Mouse (Mus musculus): ENCODE measurements at regions not wholly inside any gene's neighbourhood (a gene's known extent, or its start where the extent isn't known, plus 50 kb on each side); places are given as distances from the start of the nearest gene placed in this dataset.
"Not testable (repeated sequence)": the region's sequence is repeated elsewhere in the genome, so short reads cannot be mapped to it uniquely, and the experiment has no call there.

GRCm38 (mm10) chr9:85920745-85921614 lies 78.8 kb downstream of the Tpbg start:
- H3K27ac ChIP-seq (replicated peaks), result no peak overlapping the region
- H3K4me3 ChIP-seq, result no peak overlapping the region
- H3K27me3 ChIP-seq (ENCODE audit: low read depth, poor library complexity, severe bottlenecking), result no peaks in the 10 kb centered on the region
- H3K36me3 ChIP-seq, result no peaks in the 10 kb centered on the region
- DNase-seq (ENCODE audit: low spot score), result no peak
- 94% methylated on average over 13 of the region's 13 CpGs for WGBS
- H3K9me3 ChIP-seq (replicated peaks), result no peaks in the 10 kb centered on the region
- H3K4me1 ChIP-seq, result no peaks in the 10 kb centered on the region

DNA sequence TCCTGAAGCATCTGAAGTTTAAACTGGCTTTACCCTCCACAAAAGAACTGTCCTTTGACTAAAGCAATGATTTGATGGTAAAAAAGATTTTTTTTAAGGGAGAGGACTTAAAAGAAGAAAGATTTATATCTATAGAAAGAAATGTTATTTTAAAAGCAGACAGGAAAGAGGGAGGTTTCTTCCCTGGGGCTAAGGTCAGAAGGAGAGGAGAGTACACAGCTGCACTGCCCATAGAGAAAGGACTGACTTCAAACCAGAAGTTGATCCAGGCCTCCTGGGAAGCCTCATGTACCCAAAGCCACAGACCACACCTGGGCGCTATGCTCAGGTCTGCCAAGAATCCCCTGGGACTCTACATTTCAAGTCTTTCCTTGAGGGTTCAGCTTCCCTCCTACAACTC lies 83.1 kb downstream of the Tpbg start:
- WGBS, result 86% methylated on average over 1 of the region's 1 CpGs
- H3K9me3 ChIP-seq (replicated peaks), result no peaks in the 10 kb centered on the region

DNA sequence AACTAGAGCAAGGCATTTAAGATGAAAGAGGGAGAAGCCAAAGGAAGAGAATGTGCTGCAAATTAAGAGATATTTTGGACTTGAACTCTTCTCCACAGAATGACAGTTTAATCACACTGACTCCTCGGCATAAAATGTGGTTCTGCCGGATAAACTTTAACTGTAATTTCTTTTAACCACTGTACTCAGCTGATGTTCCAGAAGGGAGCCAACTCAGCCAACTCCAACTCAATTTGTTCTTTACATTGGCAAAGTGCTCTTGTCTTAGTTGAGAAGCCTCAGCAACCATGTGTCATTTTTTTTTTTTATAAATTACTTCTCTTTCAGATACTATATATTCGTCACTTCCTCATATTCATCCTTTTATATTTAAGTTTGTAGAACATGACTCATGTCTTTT lies 90.0 kb downstream of the Tpbg start:
- Histone ChIP-seq H3K4me3 (no peak overlapping the region), H3K4me1 (no peaks in the 10 kb centered on the region), H3K27ac (replicated peaks) (no peak overlapping the region), H3K9me3 (replicated peaks) (no peaks in the 10 kb centered on the region), H3K27me3 (ENCODE audit: low read depth, poor library complexity, severe bottlenecking) (no peaks in the 10 kb centered on the region), H3K36me3 (no peaks in the 10 kb centered on the region)
- no peak for DNase-seq (ENCODE audit: low spot score)
- WGBS, result 92% methylated on average over 3 of the region's 3 CpGs

More for the DNA sequence above, 83.1 kb downstream of the Tpbg start:
- H3K4me1 ChIP-seq, result no peaks in the 10 kb centered on the region
- H3K27me3 ChIP-seq (ENCODE audit: low read depth, poor library complexity, severe bottlenecking), result no peaks in the 10 kb centered on the region
- no peak for DNase-seq (ENCODE audit: low spot score)
- H3K27ac ChIP-seq (replicated peaks), result no peak overlapping the region
- H3K4me3 ChIP-seq, result no peak overlapping the region
- H3K36me3 ChIP-seq, result no peaks in the 10 kb centered on the region

DNA sequence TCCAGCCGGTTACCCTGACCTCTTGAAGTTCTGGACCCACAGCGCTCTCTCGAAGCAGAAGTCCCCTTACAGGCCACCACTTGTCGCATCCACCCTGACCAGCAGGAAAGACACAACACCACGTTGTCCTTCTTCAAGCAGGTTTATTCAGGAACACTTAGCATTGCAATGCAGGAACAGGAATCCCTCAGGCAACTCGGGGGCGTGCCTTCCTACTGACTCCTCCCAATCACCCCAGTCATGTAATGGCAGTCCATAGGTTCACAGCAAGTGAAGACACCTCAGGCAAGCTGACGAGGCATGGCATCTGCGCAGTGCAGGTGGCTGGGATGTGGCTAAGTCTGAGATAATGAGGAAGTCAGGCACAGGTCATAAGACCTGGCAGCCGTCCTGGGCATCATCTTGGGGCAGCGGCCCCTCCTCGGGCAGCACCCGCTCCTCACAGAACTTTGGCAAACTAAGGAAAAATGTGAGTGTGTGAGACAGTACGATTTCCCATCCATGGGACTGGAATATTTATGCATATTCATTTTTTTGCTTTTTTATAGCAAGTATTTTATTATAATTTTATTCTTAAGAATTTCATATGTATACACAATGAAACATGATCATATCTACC lies 101.0 kb downstream of the Tpbg start:
- H3K36me3 ChIP-seq; H3K27ac ChIP-seq (replicated peaks); H3K4me3 ChIP-seq; H3K27me3 ChIP-seq (ENCODE audit: low read depth, poor library complexity, severe bottlenecking); DNase-seq (ENCODE audit: low spot score); H3K4me1 ChIP-seq: not testable (repeated sequence)
- WGBS, result 93% methylated on average over 14 of the region's 14 CpGs
- peaks cover 16% of the 10 kb centered on the region; the same call in 1 of the 2 replicates for H3K9me3 ChIP-seq (replicated peaks)

DNA sequence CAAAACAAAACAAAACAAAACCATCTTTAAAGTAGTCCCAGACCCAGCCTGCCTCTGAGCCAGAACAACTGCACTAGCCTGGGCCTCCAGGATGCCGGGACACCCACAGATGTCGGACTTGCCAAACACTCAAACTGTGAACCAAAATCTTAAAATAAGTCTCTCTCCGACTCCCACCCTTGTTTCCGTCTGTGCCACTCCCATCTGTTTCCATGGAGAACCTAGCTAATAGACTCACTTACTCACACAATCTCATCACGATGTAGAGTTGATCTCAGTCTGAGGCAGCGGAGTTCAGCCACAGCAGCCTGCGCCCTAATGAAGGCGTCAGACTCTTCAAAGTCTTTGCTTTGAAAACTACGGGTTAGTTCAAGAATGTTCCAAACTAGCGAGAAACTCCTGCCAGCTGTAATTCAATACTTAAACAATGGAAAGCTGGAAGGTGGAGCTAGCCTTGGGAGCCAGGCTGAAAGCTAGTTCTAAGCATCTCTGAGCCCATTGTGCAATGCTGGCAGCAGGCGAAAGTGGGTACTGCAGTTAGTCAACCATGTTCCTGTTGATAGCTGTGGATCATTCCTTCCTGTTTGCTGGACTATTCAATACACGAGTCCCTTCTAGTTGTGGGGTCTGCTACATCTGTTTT lies 106.4 kb downstream of the Tpbg start:
- H3K9me3 ChIP-seq (replicated peaks), result no peaks in the 10 kb centered on the region
- peak; percentile 18 for DNase-seq (ENCODE audit: low spot score)
- no peak overlapping the region for H3K4me3 ChIP-seq
- no peaks in the 10 kb centered on the region for H3K36me3 ChIP-seq
- H3K27me3 ChIP-seq (ENCODE audit: low read depth, poor library complexity, severe bottlenecking), result no peaks in the 10 kb centered on the region
- 64% methylated on average over 12 of the region's 12 CpGs for WGBS
- peaks cover 7% of the 10 kb centered on the region; the same call in 1 of the 2 replicates for H3K4me1 ChIP-seq
- H3K27ac ChIP-seq (replicated peaks), result no peak overlapping the region

GRCm38 (mm10) chr9:85951777-85952176 lies 109.6 kb downstream of the Tpbg start:
- WGBS, result 85% methylated on average over 2 of the region's 2 CpGs
- Histone ChIP-seq H3K27me3 (ENCODE audit: low read depth, poor library complexity, severe bottlenecking) (no peaks in the 10 kb centered on the region), H3K9me3 (replicated peaks) (no peaks in the 10 kb centered on the region), H3K36me3 (no peaks in the 10 kb centered on the region), H3K4me3 (no peak overlapping the region), H3K27ac (replicated peaks) (no peak overlapping the region), H3K4me1 (peaks cover 7% of the 10 kb centered on the region; the same call in 1 of the 2 replicates)
- no peak for DNase-seq (ENCODE audit: low spot score)

- WGBS, result 93% methylated on average over 10 of the region's 10 CpGs
Measured at GRCm38 (mm10) chr9:85970076-85970475, 127.9 kb downstream of the Tpbg start.

GRCm38 (mm10) chr9:85981428-85981827 lies 139.2 kb downstream of the Tpbg start:
- no peak overlapping the region for H3K4me3 ChIP-seq
- H3K4me1 ChIP-seq, result no peaks in the 10 kb centered on the region
- no peak overlapping the region for H3K27ac ChIP-seq (replicated peaks)
- H3K27me3 ChIP-seq (ENCODE audit: low read depth, poor library complexity, severe bottlenecking), result no peaks in the 10 kb centered on the region
- no peaks in the 10 kb centered on the region for H3K9me3 ChIP-seq (replicated peaks)
- no peak for DNase-seq (ENCODE audit: low spot score)
- WGBS, result 90% methylated on average over 5 of the region's 5 CpGs
- H3K36me3 ChIP-seq, result no peaks in the 10 kb centered on the region

More at GRCm38 (mm10) chr9:85970076-85970475, 127.9 kb downstream of the Tpbg start:
- H3K4me1 ChIP-seq, result no peaks in the 10 kb centered on the region
- H3K27ac ChIP-seq (replicated peaks), result no peak overlapping the region
- no peak overlapping the region for H3K4me3 ChIP-seq
- H3K27me3 ChIP-seq (ENCODE audit: low read depth, poor library complexity, severe bottlenecking), result no peaks in the 10 kb centered on the region
- H3K36me3 ChIP-seq, result no peaks in the 10 kb centered on the region
- no peaks in the 10 kb centered on the region for H3K9me3 ChIP-seq (replicated peaks)
- DNase-seq (ENCODE audit: low spot score), result no peak

DNA sequence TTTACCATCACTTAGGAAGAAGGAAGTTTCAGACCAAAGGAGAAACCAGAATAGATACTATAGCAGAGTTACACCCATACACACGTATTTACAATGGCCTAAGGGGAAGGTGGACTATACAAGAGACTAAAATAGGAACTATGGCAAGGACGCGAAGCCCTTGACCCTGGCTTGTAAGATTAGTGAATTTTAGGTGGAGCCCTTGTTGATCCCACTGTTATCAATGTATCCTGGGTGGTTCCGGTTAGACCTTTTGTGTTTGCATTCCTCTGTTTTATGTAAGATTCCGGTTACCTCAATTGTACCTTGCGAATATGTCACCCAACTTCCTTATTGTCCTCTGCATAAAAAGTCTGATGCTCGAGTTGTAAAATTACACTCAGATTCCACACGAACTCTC lies 141.3 kb downstream of the Tpbg start:
- H3K9me3 ChIP-seq (replicated peaks); H3K27me3 ChIP-seq (ENCODE audit: low read depth, poor library complexity, severe bottlenecking); H3K36me3 ChIP-seq; DNase-seq (ENCODE audit: low spot score); H3K27ac ChIP-seq (replicated peaks); H3K4me3 ChIP-seq; H3K4me1 ChIP-seq: not testable (repeated sequence)
- 92% methylated on average over 8 of the region's 8 CpGs for WGBS

GRCm38 (mm10) chr9:85985671-85986070 lies 143.5 kb downstream of the Tpbg start:
- 88% methylated on average over 5 of the region's 5 CpGs for WGBS
- no peaks in the 10 kb centered on the region for H3K27me3 ChIP-seq (ENCODE audit: low read depth, poor library complexity, severe bottlenecking)
- DNase-seq (ENCODE audit: low spot score), result no peak
- no peak overlapping the region for H3K27ac ChIP-seq (replicated peaks)
- H3K36me3 ChIP-seq, result no peaks in the 10 kb centered on the region
- no peak overlapping the region for H3K4me3 ChIP-seq
- no peaks in the 10 kb centered on the region for H3K9me3 ChIP-seq (replicated peaks)
- no peaks in the 10 kb centered on the region for H3K4me1 ChIP-seq

GRCm38 (mm10) chr9:85986142-85986541 lies 144.0 kb downstream of the Tpbg start:
- Histone ChIP-seq H3K4me3 (no peak overlapping the region), H3K4me1 (no peaks in the 10 kb centered on the region), H3K27ac (replicated peaks) (no peak overlapping the region), H3K27me3 (ENCODE audit: low read depth, poor library complexity, severe bottlenecking) (no peaks in the 10 kb centered on the region), H3K36me3 (no peaks in the 10 kb centered on the region), H3K9me3 (replicated peaks) (no peaks in the 10 kb centered on the region)
- 83% methylated on average over 2 of the region's 2 CpGs for WGBS
- DNase-seq (ENCODE audit: low spot score), result no peak

DNA sequence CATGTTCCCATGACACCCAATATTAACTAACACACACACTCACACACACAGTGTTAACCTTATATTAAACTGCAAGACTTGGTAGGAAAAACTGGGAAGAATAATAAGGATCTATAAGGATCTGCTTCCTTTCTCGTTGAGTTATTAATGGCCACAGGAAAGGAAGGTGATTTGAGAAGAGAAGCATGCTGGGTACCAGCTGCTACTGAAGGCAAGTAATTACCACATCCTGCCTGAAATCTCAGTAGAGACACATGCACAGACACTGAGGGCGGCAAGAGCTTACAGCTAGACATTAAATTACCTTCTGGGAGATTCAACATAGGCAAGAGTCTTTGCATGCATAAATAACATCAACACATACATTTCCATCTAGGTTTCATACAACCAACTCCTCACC lies 160.8 kb downstream of the Tpbg start:
- H3K27ac ChIP-seq (replicated peaks), result no peak overlapping the region
- H3K9me3 ChIP-seq (replicated peaks), result no peaks in the 10 kb centered on the region
- no peak for DNase-seq (ENCODE audit: low spot score)
- no peaks in the 10 kb centered on the region for H3K27me3 ChIP-seq (ENCODE audit: low read depth, poor library complexity, severe bottlenecking)
- 85% methylated on average over 2 of the region's 2 CpGs for WGBS
- H3K4me3 ChIP-seq, result no peak overlapping the region
- H3K4me1 ChIP-seq, result no peaks in the 10 kb centered on the region
- no peaks in the 10 kb centered on the region for H3K36me3 ChIP-seq

GRCm38 (mm10) chr9:86011661-86012060 lies 169.5 kb downstream of the Tpbg start:
- Histone ChIP-seq H3K27me3 (ENCODE audit: low read depth, poor library complexity, severe bottlenecking) (no peaks in the 10 kb centered on the region), H3K9me3 (replicated peaks) (no peaks in the 10 kb centered on the region), H3K27ac (replicated peaks) (no peak overlapping the region), H3K4me1 (no peaks in the 10 kb centered on the region), H3K4me3 (no peak overlapping the region), H3K36me3 (no peaks in the 10 kb centered on the region)
- WGBS, result 73% methylated on average over 2 of the region's 2 CpGs
- DNase-seq (ENCODE audit: low spot score), result no peak

All from midbrain, embryonic 10.5 days (tissue).